In genomic region chr1:89414563-89414962, GRCm38 (mm10) we compare ENCODE assay signal across 13 mouse cellular contexts.
"Had no signal": no experiment of that assay in that cellular context is flagged by ENCODE, and none has a peak within 500 bp of the region (broad histone marks: within the 10 kb centered on the region; RNA-seq: fewer than 3 reads in every experiment).

No protein-coding gene starts in this region.

- H3K4me3 ChIP-seq: kidney, embryonic 15.5 days; limb, embryonic 15.5 days; liver, embryonic 12.5 days; neural tube, embryonic 13.5 days; stomach, embryonic 15.5 days had no signal

- H3K9ac ChIP-seq: kidney, embryonic 15.5 days; limb, embryonic 15.5 days; liver, embryonic 12.5 days; neural tube, embryonic 13.5 days; stomach, embryonic 15.5 days had no signal

- H3K36me3 ChIP-seq: kidney, embryonic 15.5 days; limb, embryonic 15.5 days; liver, embryonic 12.5 days; neural tube, embryonic 13.5 days; stomach, embryonic 15.5 days had no signal

- ATAC-seq: hindbrain, postnatal 0 days; liver, embryonic 12.5 days had no signal

- H3K9me3 ChIP-seq: kidney, embryonic 15.5 days; limb, embryonic 15.5 days; liver, embryonic 12.5 days; neural tube, embryonic 13.5 days; stomach, embryonic 15.5 days had no signal

- H3K27me3 ChIP-seq: kidney, embryonic 15.5 days; limb, embryonic 15.5 days; liver, embryonic 12.5 days; neural tube, embryonic 13.5 days; stomach, embryonic 15.5 days had no signal

- H3K4me1 ChIP-seq: liver, embryonic 12.5 days had no signal

- H3K27ac ChIP-seq: hindbrain, postnatal 0 days; kidney, embryonic 15.5 days; limb, embryonic 15.5 days; liver, embryonic 12.5 days; neural tube, embryonic 13.5 days; stomach, embryonic 15.5 days had no signal

- DNase-seq: kidney, postnatal 14 days; left cerebral cortex, postnatal 4 days; retina, postnatal 1 day; right cerebral cortex, postnatal 14 days; thymus, adult 2 months; thymus, postnatal 25 days had no signal

- H3K4me2 ChIP-seq: kidney, embryonic 15.5 days; limb, embryonic 15.5 days; liver, embryonic 12.5 days; midbrain, embryonic 11.5 days; neural tube, embryonic 13.5 days; stomach, embryonic 15.5 days had no signal
